Mouse (Mus musculus): ENCODE data around the gene Nfatc2. TPM values are rescaled to one million over a fixed set of nuclear protein-coding genes. Genes with fewer than 3 reads are reported as not detected.

The Nfatc2 gene
- polyA plus RNA-seq, 1 experiment from 2014 or later, result 3.2 TPM

DNA sequence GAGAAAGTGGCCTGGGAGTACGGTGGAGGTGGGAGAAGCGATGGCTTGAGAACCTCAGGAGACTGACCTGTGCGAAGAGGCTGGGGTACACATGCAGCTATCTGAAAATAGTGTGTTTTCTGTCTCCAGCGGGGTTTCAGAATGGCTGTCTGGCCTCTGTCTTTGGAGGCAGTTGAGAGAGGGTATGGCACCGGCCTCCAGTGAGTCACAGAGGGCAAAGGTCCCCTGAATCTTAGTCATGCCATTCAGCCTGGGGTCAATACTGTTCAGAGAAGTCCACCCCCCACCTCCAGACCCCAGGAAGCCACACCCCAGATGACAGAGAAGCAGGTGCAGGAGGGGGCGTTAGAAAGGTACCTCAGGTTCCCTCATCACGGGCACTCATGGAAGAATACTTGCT is 83.7 kb downstream of the Nfatc2 start:
- Histone ChIP-seq H3K4me3 (no peak overlapping the region), H3K27ac (no peak overlapping the region), H3K4me1 (no peaks in the 10 kb centered on the region), H3K27me3 (ENCODE audit: low read depth, poor library complexity, severe bottlenecking) (0 out of 2 replicates have a peak, but pooled peaks cover 8% of the 10 kb centered on the region), H3K36me3 (no peaks in the 10 kb centered on the region), H3K9me3 (replicated peaks) (no peaks in the 10 kb centered on the region)
- WGBS, result 91% methylated on average over 7 of the region's 7 CpGs
- DNase-seq (ENCODE audit: low spot score), result no peak

DNA sequence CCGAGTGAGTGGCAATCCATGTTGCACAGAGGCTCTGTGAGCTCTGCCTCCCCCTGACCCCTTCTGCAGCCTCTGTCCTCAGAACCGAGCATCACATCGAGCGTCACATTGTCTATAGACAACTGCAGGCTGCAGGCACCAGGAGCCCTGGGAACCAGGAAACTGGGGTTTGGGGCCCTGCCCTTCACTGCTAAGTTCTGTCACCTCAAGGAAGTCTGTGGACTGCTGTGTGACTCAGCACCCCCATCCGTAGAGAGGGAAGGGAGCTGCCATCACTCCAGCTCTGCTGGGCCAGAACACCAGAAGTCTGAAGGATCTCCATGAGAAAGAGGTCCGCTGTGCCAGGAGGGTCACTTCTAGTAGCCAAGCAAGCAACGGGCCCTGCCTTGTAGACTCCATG is 84.7 kb downstream of the Nfatc2 start:
- no peak overlapping the region for H3K27ac ChIP-seq
- WGBS, result 93% methylated on average over 7 of the region's 7 CpGs
- no peaks in the 10 kb centered on the region for H3K4me1 ChIP-seq
- no peak overlapping the region for H3K4me3 ChIP-seq
- no peaks in the 10 kb centered on the region for H3K36me3 ChIP-seq
- H3K27me3 ChIP-seq (ENCODE audit: low read depth, poor library complexity, severe bottlenecking), result no peaks in the 10 kb centered on the region
- H3K9me3 ChIP-seq (replicated peaks), result no peaks in the 10 kb centered on the region
- no peak for DNase-seq (ENCODE audit: low spot score)

- 70% methylated on average over 4 of the region's 4 CpGs for WGBS
Measured at GRCm38 (mm10) chr2:168515466-168515865, 86.0 kb downstream of the Nfatc2 start.

GRCm38 (mm10) chr2:168514131-168514530 is 87.3 kb downstream of the Nfatc2 start:
- WGBS, result 85% methylated on average over 5 of the region's 5 CpGs
- H3K27me3 ChIP-seq (ENCODE audit: low read depth, poor library complexity, severe bottlenecking), result no peaks in the 10 kb centered on the region
- no peak overlapping the region for H3K27ac ChIP-seq
- no peak for DNase-seq (ENCODE audit: low spot score)
- no peaks in the 10 kb centered on the region for H3K9me3 ChIP-seq (replicated peaks)
- H3K4me3 ChIP-seq, result no peak overlapping the region
- H3K4me1 ChIP-seq, result no peaks in the 10 kb centered on the region
- no peaks in the 10 kb centered on the region for H3K36me3 ChIP-seq

More at GRCm38 (mm10) chr2:168515466-168515865, 86.0 kb downstream of the Nfatc2 start:
- no peaks in the 10 kb centered on the region for H3K27me3 ChIP-seq (ENCODE audit: low read depth, poor library complexity, severe bottlenecking)
- DNase-seq (ENCODE audit: low spot score), result no peak
- no peaks in the 10 kb centered on the region for H3K36me3 ChIP-seq
- H3K4me1 ChIP-seq, result no peaks in the 10 kb centered on the region
- H3K27ac ChIP-seq, result no peak overlapping the region
- H3K9me3 ChIP-seq (replicated peaks), result no peaks in the 10 kb centered on the region
- no peak overlapping the region for H3K4me3 ChIP-seq

- Histone ChIP-seq H3K9me3 (replicated peaks) (no peaks in the 10 kb centered on the region), H3K36me3 (no peaks in the 10 kb centered on the region), H3K4me1 (peaks cover 3% of the 10 kb centered on the region; the same call in 1 of the 2 replicates), H3K27me3 (ENCODE audit: low read depth, poor library complexity, severe bottlenecking) (no peaks in the 10 kb centered on the region), H3K4me3 (no peak overlapping the region), H3K27ac (no peak overlapping the region)
- no peak for DNase-seq (ENCODE audit: low spot score)
Measured at GRCm38 (mm10) chr2:168511529-168511928, 89.9 kb downstream of the Nfatc2 start.

DNA sequence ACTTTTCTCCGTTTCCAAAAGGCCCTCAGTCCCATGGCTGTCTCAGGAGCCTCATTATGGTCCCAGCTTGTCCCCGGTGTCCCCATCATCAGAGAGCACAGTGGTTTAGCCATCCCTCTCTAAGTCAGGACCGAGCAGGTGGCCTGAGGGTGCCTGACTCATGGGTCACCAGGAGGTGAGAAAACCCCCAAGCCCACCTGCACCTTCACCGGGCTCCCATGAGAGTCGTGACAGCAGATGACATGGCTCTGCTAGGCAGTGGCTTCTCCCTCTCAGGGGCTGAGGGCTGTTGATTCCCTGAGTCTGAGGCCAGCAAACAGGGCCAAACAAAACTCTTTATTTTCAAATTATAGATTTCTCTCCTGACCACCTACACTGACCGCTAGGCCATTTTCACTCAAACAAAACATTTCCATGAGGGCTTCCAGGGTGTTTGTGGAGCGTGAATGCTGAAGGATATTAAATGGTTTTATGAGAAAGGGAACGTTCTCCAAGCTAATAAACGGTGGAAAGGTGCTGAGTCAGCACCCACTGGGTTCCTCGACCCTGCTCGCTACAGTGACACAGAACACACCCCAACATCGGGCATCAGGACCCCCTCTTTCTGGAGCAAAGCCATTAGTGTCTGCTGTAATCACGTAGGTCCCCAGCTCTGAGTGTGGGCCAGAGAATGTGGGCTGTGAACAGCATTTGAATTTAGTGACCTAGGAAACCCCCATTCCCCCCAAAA is 92.8 kb downstream of the Nfatc2 start:
- Histone ChIP-seq H3K27ac (no peak overlapping the region), H3K4me3 (no peak overlapping the region), H3K4me1 (peaks cover 3% of the 10 kb centered on the region; the same call in 1 of the 2 replicates), H3K36me3 (no peaks in the 10 kb centered on the region), H3K9me3 (replicated peaks) (no peaks in the 10 kb centered on the region), H3K27me3 (ENCODE audit: low read depth, poor library complexity, severe bottlenecking) (0 out of 2 replicates have a peak, but pooled peaks cover 8% of the 10 kb centered on the region)
- DNase-seq (ENCODE audit: low spot score), result no peak
- 85% methylated on average over 13 of the region's 13 CpGs for whole genome bisulfite sequencing

GRCm38 (mm10) chr2:168504431-168505182 is 96.8 kb downstream of the Nfatc2 start:
- Histone ChIP-seq H3K4me1 (peaks cover 11% of the 10 kb centered on the region; the same call in 1 of the 2 replicates), H3K36me3 (no peaks in the 10 kb centered on the region), H3K9me3 (replicated peaks) (no peaks in the 10 kb centered on the region), H3K27me3 (ENCODE audit: low read depth, poor library complexity, severe bottlenecking) (0 out of 2 replicates have a peak, but pooled peaks cover 8% of the 10 kb centered on the region), H3K4me3 (no peak overlapping the region), H3K27ac (peak overlapping the region; percentile 37; the same call in 1 of the 2 replicates)
- WGBS, result 88% methylated on average over 27 of the region's 27 CpGs
- DNase-seq (ENCODE audit: low spot score), result no peak

DNA sequence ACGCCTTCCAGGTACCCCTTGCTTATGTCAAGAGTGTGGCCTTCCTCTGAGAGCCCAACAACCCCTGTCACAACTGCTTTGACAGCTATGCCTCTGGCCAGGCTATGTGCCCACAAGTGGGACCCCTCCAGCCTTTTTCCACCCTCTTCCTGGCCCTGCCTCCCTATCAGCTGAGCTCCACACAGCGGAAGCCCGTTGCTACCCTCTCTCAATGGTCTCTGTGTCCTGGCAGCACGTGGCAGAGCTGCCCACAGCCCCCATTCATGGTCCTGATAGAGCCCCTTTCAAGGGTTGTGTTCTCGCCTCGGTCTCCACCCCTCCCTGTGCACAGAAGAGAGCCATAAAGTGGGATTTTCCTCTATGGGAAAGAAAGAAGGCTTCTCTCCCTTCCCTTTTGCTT is 97.7 kb downstream of the Nfatc2 start:
- H3K27me3 ChIP-seq (ENCODE audit: low read depth, poor library complexity, severe bottlenecking), result 0 out of 2 replicates have a peak, but pooled peaks cover 14% of the 10 kb centered on the region

GRCm38 (mm10) chr2:168500750-168501149 is 100.7 kb downstream of the Nfatc2 start:
- no peaks in the 10 kb centered on the region for H3K9me3 ChIP-seq (replicated peaks)
- no peak for DNase-seq (ENCODE audit: low spot score)
- WGBS, result 91% methylated on average over 6 of the region's 6 CpGs
- 0 out of 2 replicates have a peak, but pooled peaks cover 21% of the 10 kb centered on the region for H3K27me3 ChIP-seq (ENCODE audit: low read depth, poor library complexity, severe bottlenecking)
- H3K36me3 ChIP-seq, result no peaks in the 10 kb centered on the region
- peaks cover 14% of the 10 kb centered on the region; the same call in 1 of the 2 replicates for H3K4me1 ChIP-seq
- no peak overlapping the region for H3K27ac ChIP-seq
- H3K4me3 ChIP-seq, result no peak overlapping the region

More for the DNA sequence above, 97.7 kb downstream of the Nfatc2 start:
- H3K27ac ChIP-seq, result no peak overlapping the region
- H3K36me3 ChIP-seq, result no peaks in the 10 kb centered on the region
- no peaks in the 10 kb centered on the region for H3K9me3 ChIP-seq (replicated peaks)
- H3K4me3 ChIP-seq, result no peak overlapping the region
- no peak for DNase-seq (ENCODE audit: low spot score)
- 82% methylated on average over 6 of the region's 6 CpGs for WGBS
- H3K4me1 ChIP-seq, result 0 out of 2 replicates have a peak, but pooled peaks cover 8% of the 10 kb centered on the region

- H3K36me3 ChIP-seq, result no peaks in the 10 kb centered on the region
- no peak for DNase-seq (ENCODE audit: low spot score)
- 0 out of 2 replicates have a peak, but pooled peaks cover 21% of the 10 kb centered on the region for H3K27me3 ChIP-seq (ENCODE audit: low read depth, poor library complexity, severe bottlenecking)
Measured at GRCm38 (mm10) chr2:168500244-168500643, 101.2 kb downstream of the Nfatc2 start.

DNA sequence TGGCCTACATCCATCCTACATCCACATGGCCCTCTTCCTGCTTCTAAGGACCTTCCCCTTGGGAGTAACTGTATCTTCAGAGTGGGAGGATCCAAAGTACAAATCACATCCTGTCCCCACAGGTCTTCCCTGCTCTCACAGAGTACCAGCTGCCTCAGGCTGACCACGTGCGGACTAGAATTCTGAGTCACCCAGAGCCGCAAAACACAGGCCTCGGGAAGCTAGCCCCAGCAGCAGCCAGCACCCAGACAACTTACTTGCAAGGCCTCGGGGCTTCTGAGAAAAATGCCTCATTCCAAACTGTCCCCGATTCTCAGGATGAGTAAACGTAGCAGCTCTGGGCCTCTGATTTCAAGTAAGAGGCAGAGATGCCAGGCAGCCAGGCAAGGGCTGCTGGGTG is 109.7 kb downstream of the Nfatc2 start:
- H3K27me3 ChIP-seq (ENCODE audit: low read depth, poor library complexity, severe bottlenecking), result no peaks in the 10 kb centered on the region
- H3K27ac ChIP-seq, result 0 out of 2 replicates have a peak overlapping the region, but pooled peaks have one; percentile 4
- H3K36me3 ChIP-seq, result no peaks in the 10 kb centered on the region
- no peak overlapping the region for H3K4me3 ChIP-seq
- no peaks in the 10 kb centered on the region for H3K9me3 ChIP-seq (replicated peaks)
- peaks cover 11% of the 10 kb centered on the region; the same call in 1 of the 2 replicates for H3K4me1 ChIP-seq
- 80% methylated on average over 7 of the region's 7 CpGs for WGBS
- DNase-seq (ENCODE audit: low spot score), result no peak

More at GRCm38 (mm10) chr2:168500244-168500643, 101.2 kb downstream of the Nfatc2 start:
- Histone ChIP-seq H3K4me1 (peaks cover 14% of the 10 kb centered on the region; the same call in 1 of the 2 replicates), H3K27ac (no peak overlapping the region), H3K4me3 (no peak overlapping the region), H3K9me3 (replicated peaks) (no peaks in the 10 kb centered on the region)
- WGBS, result 84% methylated on average over 6 of the region's 6 CpGs

- DNase-seq (ENCODE audit: low spot score), result no peak
- WGBS, result 91% methylated on average over 13 of the region's 13 CpGs
- H3K4me3 ChIP-seq, result no peak overlapping the region
- no peaks in the 10 kb centered on the region for H3K27me3 ChIP-seq (ENCODE audit: low read depth, poor library complexity, severe bottlenecking)
- H3K9me3 ChIP-seq (replicated peaks), result no peaks in the 10 kb centered on the region
- peaks cover 14% of the 10 kb centered on the region; the same call in 1 of the 2 replicates for H3K4me1 ChIP-seq
- H3K27ac ChIP-seq, result no peak overlapping the region
- H3K36me3 ChIP-seq, result no peaks in the 10 kb centered on the region
Measured at GRCm38 (mm10) chr2:168489953-168490352, 111.5 kb downstream of the Nfatc2 start.

Data from limb, embryonic 10.5 days (tissue).